Mouse (Mus musculus): ENCODE measurements at regions not wholly inside any gene's neighbourhood (a gene's known extent, or its start where the extent isn't known, plus 50 kb on each side); places are given as distances from the start of the nearest gene placed in this dataset.

DNA sequence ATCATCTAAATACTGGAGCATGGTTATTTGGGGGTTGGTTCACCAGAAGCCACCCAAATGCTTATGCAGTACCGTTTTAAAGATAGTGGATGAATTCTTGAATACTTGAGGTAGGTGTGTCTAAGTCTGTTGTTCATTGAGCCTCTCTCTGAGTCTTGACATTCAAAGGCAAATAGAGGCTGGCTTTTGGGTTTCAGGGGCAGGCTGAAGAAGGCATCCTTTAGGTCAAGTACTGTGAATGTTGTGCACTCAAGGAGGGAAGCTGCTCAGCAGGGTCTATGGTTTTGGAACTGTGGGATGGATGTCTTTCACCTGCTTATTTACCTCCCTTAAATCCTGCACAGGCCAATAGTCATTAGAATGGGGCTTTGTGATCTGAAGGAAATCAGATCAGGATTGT lies 1089.6 kb downstream of the 9330182O14Rik start:
- TF ChIP-seq CTCF (IDR thresholded peaks at IDR 0.05; ENCODE audit: low read depth) (no peak), EP300 (optimal IDR thresholded peaks at IDR 0.05) (no peak)

All from stomach, postnatal 0 days (tissue).